Mouse (Mus musculus) E14TG2a.4 (cell line): ENCODE measurements around the gene Hist1h2ad.

Experiments used
- CTCF ChIP-seq: conservative IDR thresholded peaks from 2 replicates; pipeline ENCODE4 v1.5.1; 2014; ENCODE audit warnings: low read length
- NANOG ChIP-seq: IDR thresholded peaks from 2 replicates; pipeline ENCODE4 v1.6.1; 2014; ENCODE audit warnings: borderline replicate concordance, low read length, mixed read lengths
- POU5F1 ChIP-seq: IDR thresholded peaks from 2 replicates; pipeline ENCODE4 v1.6.1; 2014; ENCODE audit warnings: low read length, borderline replicate concordance

DNA sequence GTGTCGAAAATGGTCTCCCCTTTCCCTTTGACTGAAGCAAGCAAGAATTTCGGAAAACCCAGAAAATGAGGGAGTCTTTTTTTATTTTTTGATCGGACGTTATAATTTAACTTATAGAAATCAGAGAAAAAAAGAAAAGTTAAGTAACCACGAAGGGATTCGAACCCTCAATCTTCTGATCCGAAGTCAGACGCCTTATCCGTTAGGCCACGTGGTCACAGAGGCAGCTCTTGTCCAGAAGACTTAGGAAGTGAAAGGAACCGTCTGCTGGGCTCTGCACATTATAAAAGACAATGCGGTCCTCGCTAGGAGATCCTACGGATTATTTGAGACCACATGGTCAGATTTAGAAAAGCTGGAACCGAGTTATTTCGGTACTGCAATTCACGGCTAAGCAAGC lies 47.9 kb upstream of the Hist1h2ad start:
- TF ChIP-seq CTCF, result no peak
- no peak for TF ChIP-seq POU5F1
- no peak for TF ChIP-seq NANOG
